10 mouse cellular contexts compared by ENCODE assay signal in the genomic region with DNA sequence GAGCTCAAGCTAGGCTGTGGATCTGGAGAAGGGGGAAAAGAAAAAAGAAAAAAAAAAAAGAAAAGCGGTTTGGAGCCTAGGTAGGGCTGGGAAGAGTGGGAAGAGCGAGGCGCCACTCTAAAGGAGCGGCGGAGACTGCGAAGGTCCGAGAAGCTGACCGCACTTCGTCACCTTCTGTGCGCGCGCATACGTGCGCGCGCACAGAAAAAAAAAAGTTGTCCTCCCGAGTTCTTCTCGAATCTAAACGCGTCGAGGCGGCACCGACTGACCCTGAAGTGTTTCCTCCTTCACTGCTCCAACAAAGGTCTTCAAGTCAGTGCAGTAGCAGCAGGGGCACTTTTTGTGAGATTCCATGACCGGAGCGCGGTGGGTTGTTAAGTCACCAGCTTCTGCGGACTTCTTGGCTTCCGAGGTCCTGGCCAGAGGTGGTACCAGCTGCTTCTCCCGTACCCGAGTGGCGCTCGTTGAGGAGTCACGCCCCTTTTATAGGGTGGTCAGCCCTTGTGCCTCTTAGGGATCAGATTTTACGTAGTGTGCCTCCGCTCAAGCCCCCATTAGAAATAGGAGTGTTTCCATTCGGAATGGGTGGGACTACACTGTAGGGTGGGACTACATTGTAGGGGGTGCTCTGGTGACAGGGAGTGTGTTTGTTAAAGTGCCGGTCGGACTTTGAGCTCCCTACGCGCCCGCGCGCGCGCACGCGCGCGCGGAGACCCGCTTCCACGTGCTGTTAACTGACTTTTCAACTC. TPM values are rescaled to one million over a fixed set of nuclear protein-coding genes. Genes with fewer than 3 reads are reported as not detected.
A peak's percentile ranks its signal among the peaks of the same experiment; 100 is the strongest.
DNase-seq lines count a peak whose midpoint lies in the region; ATAC-seq and TF ChIP-seq lines count a peak whose summit lies in the region.
"Had no signal": no experiment of that assay in that cellular context is flagged by ENCODE, and none has a peak within 500 bp of the region (broad histone marks: within the 10 kb centered on the region; RNA-seq: fewer than 3 reads in every experiment).

No protein-coding gene starts in this region.

- H3K4me1 ChIP-seq in heart, postnatal 0 days (ENCODE audit: control insufficient read depth, insufficient read depth): no peaks in the 10 kb centered on the region
- peaks cover 10% of the 10 kb centered on the region for H3K4me1 ChIP-seq in forebrain, embryonic 12.5 days
- H3K4me1 ChIP-seq in liver, embryonic 15.5 days (replicated peaks): no peaks in the 10 kb centered on the region

- H3K4me2 ChIP-seq in heart, postnatal 0 days (ENCODE audit: low read depth, low read length): peak overlapping the region; percentile 53
- H3K4me2 ChIP-seq in forebrain, embryonic 12.5 days: peak overlapping the region; percentile 33
- H3K4me2 ChIP-seq in liver, embryonic 15.5 days: peak overlapping the region; percentile 42

- peak overlapping the region; percentile 33 for H3K4me3 ChIP-seq in heart, postnatal 0 days (ENCODE audit: low read depth, low read length)
- 0 out of 2 replicates have a peak overlapping the region, but pooled peaks have one; percentile 5 for H3K4me3 ChIP-seq in forebrain, embryonic 12.5 days (replicated peaks)
- 0 out of 2 replicates have a peak overlapping the region, but pooled peaks have one; percentile 12 for H3K4me3 ChIP-seq in liver, embryonic 15.5 days (replicated peaks)

- H3K36me3 ChIP-seq in heart, postnatal 0 days (replicated peaks; ENCODE audit: control insufficient read depth, insufficient read depth, low read length): no peaks in the 10 kb centered on the region
- H3K36me3 ChIP-seq in forebrain, embryonic 12.5 days (replicated peaks): no peaks in the 10 kb centered on the region
- H3K36me3 ChIP-seq in liver, embryonic 15.5 days (replicated peaks): no peaks in the 10 kb centered on the region

- H3K9ac ChIP-seq in heart, postnatal 0 days (replicated peaks; ENCODE audit: low read depth, low read length): no peak overlapping the region
- no peak overlapping the region for H3K9ac ChIP-seq in forebrain, embryonic 12.5 days
- H3K9ac ChIP-seq in liver, embryonic 15.5 days: no peak overlapping the region

- no peak for ATAC-seq in heart, postnatal 0 days (ENCODE audit: insufficient read depth, low read depth)
- no peak for ATAC-seq in forebrain, embryonic 12.5 days (ENCODE audit: low FRiP score)
- no peak for ATAC-seq in liver, embryonic 15.5 days (ENCODE audit: insufficient read depth)

- no peak for TF ChIP-seq EP300 in heart, postnatal 0 days (IDR thresholded peaks at IDR 0.05; ENCODE audit: low read depth)

- DNase-seq in heart, postnatal 0 days (ENCODE audit: low spot score): no peak
- DNase-seq in heart, adult 9 months (ENCODE audit: low spot score in 2 of 2): no peak
- peak; percentile 47 for DNase-seq in ES-CJ7 (ENCODE audit: low read depth, low spot score)
- DNase-seq in left cerebral cortex, postnatal 36 days (ENCODE audit: low spot score in 2 of 2): no peak
- DNase-seq in thymus, postnatal 10 days (ENCODE audit: low spot score in 2 of 2): no peak
- no peak for DNase-seq in right cerebral cortex, adult 2 months (ENCODE audit: low spot score in 2 of 2)
- DNase-seq: gastrocnemius, postnatal 36 days; lung, adult 2 months had no signal

- H3K9me3 ChIP-seq in heart, postnatal 0 days (replicated peaks; ENCODE audit: control insufficient read depth, low read length): no peaks in the 10 kb centered on the region
- no peaks in the 10 kb centered on the region for H3K9me3 ChIP-seq in forebrain, embryonic 12.5 days
- H3K9me3 ChIP-seq in liver, embryonic 15.5 days (replicated peaks): no peaks in the 10 kb centered on the region

- 13% methylated on average over 49 of the region's 52 CpGs for WGBS in heart, postnatal 0 days
- 15% methylated on average over 52 of the region's 52 CpGs for WGBS in forebrain, embryonic 12.5 days
- 11% methylated on average over 52 of the region's 52 CpGs for WGBS in liver, embryonic 15.5 days (ENCODE audit: insufficient replicate concordance)

- intact Hi-C loops in left cerebral cortex, postnatal 36 days (cut with DNase I): no loop called here

- TF ChIP-seq CTCF in heart, postnatal 0 days (IDR thresholded peaks at IDR 0.05; ENCODE audit: low read depth): no peak

- no peak overlapping the region for H3K27ac ChIP-seq in heart, postnatal 0 days (ENCODE audit: low read depth)
- no peak overlapping the region for H3K27ac ChIP-seq in forebrain, embryonic 12.5 days
- no peak overlapping the region for H3K27ac ChIP-seq in liver, embryonic 15.5 days (replicated peaks)

- peaks cover 77% of the 10 kb centered on the region for H3K27me3 ChIP-seq in heart, postnatal 0 days (ENCODE audit: control insufficient read depth, insufficient read depth, low read length)
- peaks cover 81% of the 10 kb centered on the region for H3K27me3 ChIP-seq in forebrain, embryonic 12.5 days
- peaks cover 87% of the 10 kb centered on the region for H3K27me3 ChIP-seq in liver, embryonic 15.5 days

RNA-seq across cellular contexts. Expression of a gene that starts 2.0 kb away (rescaled TPM):
- not detected in 2 replicates for total RNA-seq in heart, postnatal 0 days (2014; rRNA removed; ENCODE audit: low replicate concordance)
- polyA plus RNA-seq in heart, postnatal 0 days (2015; fragmentation: Nextera tagmentation; extraction: Ambion mirVana): not detected in 2 replicates
- polyA plus RNA-seq in forebrain, embryonic 12.5 days (2016; fragmentation: Nextera tagmentation; extraction: Ambion mirVana): not detected in 2 replicates
- polyA plus RNA-seq in liver, embryonic 15.5 days (2015; fragmentation: Nextera tagmentation; extraction: Ambion mirVana): not detected in 2 replicates
- not detected for total RNA-seq in left cerebral cortex, postnatal 36 days (2021)
- total RNA-seq: gastrocnemius, postnatal 36 days had no signal
- polyA plus RNA-seq: lung, adult 2 months had no signal
